Mouse (Mus musculus) layer of hippocampus, postnatal 25 days (tissue): ENCODE results near the gene Fermt3. TPM values are rescaled to one million over a fixed set of nuclear protein-coding genes. Genes with fewer than 3 reads are reported as not detected.

Experiments
- DNase-seq, 2 experiments: peaks; one replicate each; pipeline ENCODE4 v3.0.0; 2022; ENCODE audit warnings: mixed read lengths in 2 of 2, low spot score in 1 of 2; ENCODE audit errors: extremely low spot score in 1 of 2
- total RNA-seq, 2 experiments: library from RNA; stranded (reverse); gene quantifications; 2 replicates each; pipeline ENCODE4 v1.2.3; 2021

Gene Fermt3
- total RNA-seq, 2 experiments from 2014 or later: 4.3 to 4.6 TPM

GRCm38 (mm10) chr19:7039841-7040636, 20.8 kb upstream of the Fermt3 start, which contains the start of gene Stip1:
TSS of gene Stip1 (minus strand) at chr19:7039967.
- DNase-seq: peak; percentile 92 to 94

- peak; percentile 39 to 44 for DNase-seq
Observed at GRCm38 (mm10) chr19:7039088-7039720, 19.9 kb upstream of the Fermt3 start.

- DNase-seq: no peak
Observed at GRCm38 (mm10) chr19:7034006-7034405, 14.7 kb upstream of the Fermt3 start.

GRCm38 (mm10) chr19:7029531-7029930, 10.3 kb upstream of the Fermt3 start:
- no peak for DNase-seq

GRCm38 (mm10) chr19:7020224-7020641, 964 bp upstream of the Fermt3 start:
- peak in 1 of 2 experiments; percentile 38 for DNase-seq

- no peak for DNase-seq
Observed at GRCm38 (mm10) chr19:7018546-7018945, 723 bp downstream of the Fermt3 start.

GRCm38 (mm10) chr19:7017541-7018457, 1.5 kb downstream of the Fermt3 start:
- DNase-seq: no peak

GRCm38 (mm10) chr19:7014481-7015135, 4.7 kb downstream of the Fermt3 start:
- no peak for DNase-seq

- DNase-seq: no peak
Observed at GRCm38 (mm10) chr19:7013984-7014383, 5.3 kb downstream of the Fermt3 start.

- no peak for DNase-seq
Observed at GRCm38 (mm10) chr19:7012426-7012825, 6.8 kb downstream of the Fermt3 start.

GRCm38 (mm10) chr19:7006892-7007593, 12.2 kb downstream of the Fermt3 start:
- DNase-seq: no peak

- no peak for DNase-seq
Observed at GRCm38 (mm10) chr19:6999360-7000063, 19.8 kb downstream of the Fermt3 start.

GRCm38 (mm10) chr19:6997721-6998290, 21.5 kb downstream of the Fermt3 start:
- DNase-seq: no peak

- peak; percentile 62 to 73 for DNase-seq
Observed at GRCm38 (mm10) chr19:6996006-6996405, 23.3 kb downstream of the Fermt3 start, which contains the start of the genes Nudt22 and Trpt1. TSS of gene Nudt22 (minus strand) at chr19:6996117. TSS of gene Trpt1 (plus strand) at chr19:6996131.

GRCm38 (mm10) chr19:6995255-6995991, 23.8 kb downstream of the Fermt3 start:
- no peak for DNase-seq

- DNase-seq: no peak
Observed at GRCm38 (mm10) chr19:6994489-6994888, 24.8 kb downstream of the Fermt3 start.

- DNase-seq: no peak
Observed at GRCm38 (mm10) chr19:6994002-6994401, 25.3 kb downstream of the Fermt3 start.
